Mouse (Mus musculus) neural tube, postnatal 0 days (tissue): ENCODE measurements around the gene Kctd2. TPM values are rescaled to one million over a fixed set of nuclear protein-coding genes. Genes with fewer than 3 reads are reported as not detected.

ENCODE experiments used
- microRNA-seq: library from miRNA; unstranded; fragments of <30 nt; microRNA quantifications from one replicate; pipeline ENCODE4, GENCODE M21; 2016
- polyA plus RNA-seq: library from polyadenylated mRNA; unstranded; fragments of >200 nt; fragmentation: Nextera tagmentation; extraction: Ambion mirVana; gene quantifications from 2 replicates; pipeline ENCODE4 v1.2.1, GENCODE M21; 2015

Kctd2 gene
- polyA plus RNA-seq = 28.8 and 29.5 TPM in 2 replicates

GRCm38 (mm10) chr11:115419531-115420237 is at the start of gene Kctd2, which contains the start of gene Atp5h:
Kctd2 (plus strand) TSS chr11:115420128.
Atp5h (minus strand) TSS chr11:115419962.

GRCm38 (mm10) chr11:115381743-115382539 is 38.0 kb upstream of the Kctd2 start, which contains the start of gene Cdr2l:
Cdr2l (plus strand) TSS chr11:115381916.

GRCm38 (mm10) chr11:115403338-115404124 is 16.4 kb upstream of the Kctd2 start, which contains the start of gene Mrpl58:
Mrpl58 (plus strand) TSS chr11:115403752.

GRCm38 (mm10) chr11:115439906-115440595 is 20.1 kb downstream of the Kctd2 start, which contains the start of gene Trim80:
Trim80 (plus strand) TSS chr11:115440545.

GRCm38 (mm10) chr11:115462243-115462891 is 42.4 kb downstream of the Kctd2 start, which contains the start of gene Slc16a5:
Slc16a5 (plus strand) TSS chr11:115462474.

GRCm38 (mm10) chr11:115475025-115475757 is 55.3 kb downstream of the Kctd2 start, which contains the start of gene Armc7:
Armc7 (plus strand) TSS chr11:115475667.

Small RNAs within 50 kb of the gene (microRNA-seq; reads per million reads assigned to microRNA genes)
- gene Mir3968 = not detected

Other genes starting within 250 kb of the Kctd2 start
- gene Tmem104, start 232.6 kb upstream of the Kctd2 start, polyA plus RNA-seq = 12.9 and 13.5 TPM in 2 replicates
- gene Nat9, start 232.3 kb upstream of the Kctd2 start, polyA plus RNA-seq = 19.9 and 21.8 TPM in 2 replicates
- 0.57 and 0.72 TPM in 2 replicates for gene Grin2c, start 152.9 kb upstream of the Kctd2 start, polyA plus RNA-seq
- gene Fdxr, start 143.1 kb upstream of the Kctd2 start, polyA plus RNA-seq = 16.9 and 19.4 TPM in 2 replicates
- 1.9 and 2.4 TPM in 2 replicates for gene Fads6, start 122.5 kb upstream of the Kctd2 start, polyA plus RNA-seq
- gene Otop2, start 113.0 kb upstream of the Kctd2 start, polyA plus RNA-seq = 0.65 and 0.90 TPM in 2 replicates
- 0.09 and 0.21 TPM in 2 replicates for gene Ush1g, start 98.1 kb upstream of the Kctd2 start, polyA plus RNA-seq
- 3.0 TPM in 2 replicates for gene Otop3, start 85.4 kb upstream of the Kctd2 start, polyA plus RNA-seq
- 60.9 and 66.1 TPM in 2 replicates for gene Hid1, start 52.4 kb upstream of the Kctd2 start, polyA plus RNA-seq
- 20.6 and 24.5 TPM in 2 replicates for gene Cdr2l, start 38.2 kb upstream of the Kctd2 start, polyA plus RNA-seq
- gene Mrpl58, start 16.4 kb upstream of the Kctd2 start, polyA plus RNA-seq = 190 and 194 TPM in 2 replicates
- gene Atp5h, start 166 bp upstream of the Kctd2 start, polyA plus RNA-seq = 1,130 and 1,223 TPM in 2 replicates
- 0.23 and 0.27 TPM in 2 replicates for gene Trim80, start 20.4 kb downstream of the Kctd2 start, polyA plus RNA-seq
- gene Slc16a5, start 42.3 kb downstream of the Kctd2 start, polyA plus RNA-seq = 0.27 and 0.37 TPM in 2 replicates
- 13.8 and 16.8 TPM in 2 replicates for gene Armc7, start 55.5 kb downstream of the Kctd2 start, polyA plus RNA-seq
- gene Nt5c, start 71.7 kb downstream of the Kctd2 start, polyA plus RNA-seq = 147 and 152 TPM in 2 replicates
- 695 and 744 TPM in 2 replicates for gene Jpt1, start 94.3 kb downstream of the Kctd2 start, polyA plus RNA-seq
- 816 and 833 TPM in 2 replicates for gene Sumo2, start 116.1 kb downstream of the Kctd2 start, polyA plus RNA-seq
- gene Nup85, start 144.3 kb downstream of the Kctd2 start, polyA plus RNA-seq = 63.5 and 76.1 TPM in 2 replicates
- gene Mrps7, start 183.8 kb downstream of the Kctd2 start, polyA plus RNA-seq = 80.0 and 80.6 TPM in 2 replicates
- 22.2 and 26.4 TPM in 2 replicates for gene Gga3, start 183.9 kb downstream of the Kctd2 start, polyA plus RNA-seq
- gene Mif4gd, start 192.8 kb downstream of the Kctd2 start, polyA plus RNA-seq = 23.5 and 26.7 TPM in 2 replicates
- gene Slc25a19, start 208.2 kb downstream of the Kctd2 start, polyA plus RNA-seq = 42.3 and 43.0 TPM in 2 replicates